Mouse (Mus musculus) liver, embryonic 13.5 days (tissue): ENCODE data around the gene Cyp4f16. TPM values are rescaled to one million over a fixed set of nuclear protein-coding genes. Genes with fewer than 3 reads are reported as not detected.
"Not testable (repeated sequence)": the region's sequence is repeated elsewhere in the genome, so short reads cannot be mapped to it uniquely, and the experiment has no call there.

Source experiments
- ATAC-seq: fragments of 200-750 bp; cut with Nextera tagmentation; 2 replicates; pipeline ENCODE4 v1.8.0; 2017; ENCODE audit warnings: low read depth, mild to moderate bottlenecking, moderate number of reproducible peaks, moderate library complexity
- DNase-seq: peaks from one replicate; pipeline ENCODE4 v3.0.0; 2022
- H3K27ac ChIP-seq: fragments of 300-500 bp; sonication (generic); 2 replicates; pipeline ENCODE4 v1.5.1; 2015; ENCODE audit warnings: moderate library complexity, mild to moderate bottlenecking, inconsistent platforms
- H3K27me3 ChIP-seq: fragments of 300-500 bp; sonication (generic); 2 replicates; pipeline ENCODE4 v1.6.1; 2015; ENCODE audit warnings: mild to moderate bottlenecking, inconsistent platforms
- H3K36me3 ChIP-seq: fragments of 300-500 bp; sonication (generic); 2 replicates; pipeline ENCODE4 v1.6.1; 2015; ENCODE audit warnings: mild to moderate bottlenecking, inconsistent platforms
- H3K4me1 ChIP-seq: fragments of 300-500 bp; sonication (generic); replicated peaks from 2 replicates; pipeline ENCODE4 v1.6.1; 2015; ENCODE audit warnings: inconsistent platforms
- H3K4me2 ChIP-seq: fragments of 300-500 bp; sonication (generic); 2 replicates; pipeline ENCODE4 v1.6.1; 2015; ENCODE audit warnings: inconsistent platforms, mild to moderate bottlenecking, moderate library complexity
- H3K4me3 ChIP-seq: fragments of 300-500 bp; sonication (generic); replicated peaks from 2 replicates; pipeline ENCODE4 v1.5.1; 2015; ENCODE audit warnings: mild to moderate bottlenecking, inconsistent platforms
- H3K9ac ChIP-seq: fragments of 300-500 bp; sonication (generic); 2 replicates; pipeline ENCODE4 v1.6.1; 2015; ENCODE audit warnings: mild to moderate bottlenecking, inconsistent platforms
- H3K9me3 ChIP-seq: fragments of 300-500 bp; sonication (generic); replicated peaks from 2 replicates; pipeline ENCODE4 v1.6.1; 2016; ENCODE audit warnings: inconsistent platforms
- WGBS: fragments of 180-500 bp; shearing (Covaris S2); methylation state at CpG from one replicate; pipeline ENCODE4 v1.1.7; 2015; ENCODE audit not compliant: insufficient replicate concordance; 5-methylcytosine and 5-hydroxymethylcytosine counted together
- polyA plus RNA-seq: library from polyadenylated mRNA; unstranded; fragments of >200 nt; fragmentation: Nextera tagmentation; extraction: Ambion mirVana; gene quantifications from 2 replicates; pipeline ENCODE4 v1.2.1, GENCODE M21; 2015

The Cyp4f16 gene
- polyA plus RNA-seq, 1 experiment from 2014 or later: 4.0 TPM

DNA sequence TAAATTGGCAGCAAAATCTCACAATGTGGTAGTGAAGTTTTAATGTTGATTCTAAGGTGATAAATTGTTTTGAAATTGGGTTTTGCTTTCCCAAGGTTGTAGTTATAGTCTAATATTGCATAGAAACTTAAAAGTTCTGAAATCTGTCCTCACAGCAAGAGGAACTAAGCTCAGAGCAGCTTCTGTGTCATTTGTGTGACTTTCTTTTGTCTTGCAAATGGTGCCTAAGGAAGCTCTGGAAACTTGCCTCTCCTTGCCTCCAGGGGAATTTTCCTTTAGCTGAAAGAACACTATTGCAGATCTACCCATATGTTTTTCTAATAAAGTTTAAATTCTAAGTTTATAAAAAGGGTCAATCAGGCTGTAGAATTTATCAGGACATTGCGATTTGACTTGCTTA lies 16.7 kb downstream of the Cyp4f16 start:
- H3K36me3 ChIP-seq, H3K9me3 ChIP-seq, H3K27ac ChIP-seq, H3K4me2 ChIP-seq, H3K4me1 ChIP-seq, H3K4me3 ChIP-seq, ATAC-seq, DNase-seq, H3K27me3 ChIP-seq, H3K9ac ChIP-seq: not testable (repeated sequence)
- 31% methylated on average over 1 of the region's 1 CpGs for whole genome bisulfite sequencing

DNA sequence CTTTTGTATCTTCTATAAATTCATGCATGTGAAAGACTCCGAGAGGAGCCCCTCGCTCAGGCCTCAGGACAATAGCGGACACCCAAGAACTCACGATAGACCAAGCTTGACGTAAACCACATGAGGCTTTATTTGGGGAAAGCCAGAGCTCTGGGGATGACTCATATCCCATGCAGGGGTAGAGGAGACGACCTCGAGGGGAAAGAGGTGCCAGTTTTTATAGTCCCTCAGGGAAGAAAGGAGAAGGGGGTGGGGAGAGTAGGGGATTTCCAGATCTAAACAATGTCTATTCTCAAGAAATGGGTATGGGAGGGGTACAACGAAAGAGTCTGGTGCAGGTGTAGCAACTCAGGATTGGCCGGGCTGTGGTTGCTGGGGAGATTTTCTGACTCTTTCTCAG lies 18.0 kb downstream of the Cyp4f16 start:
- not testable (repeated sequence) for H3K4me3 ChIP-seq, H3K4me1 ChIP-seq, H3K9ac ChIP-seq, ATAC-seq, H3K27me3 ChIP-seq, H3K27ac ChIP-seq, DNase-seq, H3K36me3 ChIP-seq, H3K4me2 ChIP-seq, H3K9me3 ChIP-seq
- WGBS: 45% methylated on average over 9 of the region's 9 CpGs

DNA sequence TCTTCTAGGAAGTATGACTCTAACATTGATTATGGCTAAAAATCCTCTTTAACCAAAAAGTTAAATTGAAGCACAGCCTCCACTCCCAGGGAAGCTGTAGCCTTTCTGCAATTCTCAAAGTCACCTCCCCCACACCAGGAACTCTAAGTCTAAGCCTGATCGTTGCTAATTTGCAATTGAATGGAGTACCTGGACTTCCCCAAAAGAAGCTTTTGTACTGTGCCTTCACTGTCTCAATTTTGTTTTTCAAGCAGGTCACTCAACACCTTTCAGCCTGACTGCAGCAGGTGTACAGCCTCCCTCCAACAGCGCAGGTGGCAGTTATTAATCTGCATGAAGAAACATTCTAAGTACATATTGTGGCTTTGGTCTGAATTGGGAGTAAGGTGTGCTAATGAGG lies 26.9 kb downstream of the Cyp4f16 start:
- not testable (repeated sequence) for H3K27ac ChIP-seq, H3K4me1 ChIP-seq, DNase-seq, H3K27me3 ChIP-seq, H3K4me3 ChIP-seq, H3K4me2 ChIP-seq, H3K9ac ChIP-seq, H3K36me3 ChIP-seq, ATAC-seq
- peaks cover 11% of the 10 kb centered on the region; the same call in 1 of the 2 replicates for H3K9me3 ChIP-seq
- 68% methylated on average over 2 of the region's 2 CpGs for WGBS

DNA sequence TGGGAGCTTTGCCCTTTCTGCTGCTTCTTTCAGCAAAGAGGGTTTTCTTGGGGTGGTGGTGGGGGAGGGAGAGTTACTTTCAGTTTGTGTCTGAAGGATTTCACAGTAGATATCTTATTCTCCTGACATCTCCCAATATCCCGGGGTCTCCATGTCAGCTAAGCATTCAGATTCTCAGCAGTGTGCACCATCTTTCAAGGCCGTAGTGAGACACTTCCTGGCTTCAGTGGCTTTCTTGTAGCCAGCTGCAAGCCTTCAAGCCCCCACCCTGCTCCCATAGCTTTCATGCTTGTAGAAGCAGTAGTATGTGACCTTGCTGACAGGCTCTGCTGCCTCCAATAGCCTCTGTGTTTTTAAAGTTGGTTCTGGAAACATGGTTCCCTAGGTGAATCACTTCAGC lies 36.9 kb downstream of the Cyp4f16 start:
- not testable (repeated sequence) for ATAC-seq, H3K4me2 ChIP-seq, H3K27ac ChIP-seq, H3K9me3 ChIP-seq, H3K36me3 ChIP-seq, H3K27me3 ChIP-seq, DNase-seq, H3K4me1 ChIP-seq, H3K9ac ChIP-seq, H3K4me3 ChIP-seq
- 60% methylated on average over 2 of the region's 2 CpGs for WGBS

DNA sequence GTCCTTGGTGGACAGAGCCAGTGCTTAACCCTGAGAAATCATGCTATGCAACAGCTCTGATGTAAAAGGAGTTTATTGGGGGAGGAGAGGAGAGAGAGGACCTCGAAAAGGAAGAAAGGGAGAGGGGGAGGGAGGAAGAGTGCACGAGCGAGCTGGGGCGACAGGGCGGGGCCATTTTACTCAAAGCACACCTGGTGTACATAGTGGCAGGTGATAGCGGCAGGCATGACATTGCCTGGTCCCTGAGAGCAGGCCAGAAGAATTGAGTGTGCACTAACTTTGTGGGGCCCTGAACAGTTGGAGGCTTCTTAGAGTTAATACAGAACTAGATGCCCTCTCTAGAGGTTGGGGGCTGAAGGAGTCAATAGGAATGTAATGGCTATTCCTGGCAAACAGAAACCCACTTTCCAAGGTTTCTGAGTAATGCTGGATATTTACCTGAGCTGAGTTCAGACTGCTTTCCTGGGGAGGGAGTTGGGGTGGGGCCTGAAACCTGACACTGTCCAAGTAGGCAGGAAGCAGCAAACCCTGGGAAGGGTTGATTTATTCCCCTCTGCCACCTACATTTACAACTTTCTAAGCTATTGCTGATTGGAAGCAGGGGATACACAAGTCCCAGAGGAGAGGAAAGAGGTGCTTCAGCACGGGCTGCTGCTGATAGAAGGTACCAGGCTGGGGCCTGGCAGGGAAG lies 41.3 kb downstream of the Cyp4f16 start:
- H3K36me3 ChIP-seq: no peaks in the 10 kb centered on the region
- H3K27ac ChIP-seq: no peak overlapping the region
- no peak overlapping the region for H3K9ac ChIP-seq
- no peak overlapping the region for H3K4me2 ChIP-seq
- H3K4me1 ChIP-seq: no peaks in the 10 kb centered on the region
- ATAC-seq: no peak
- H3K27me3 ChIP-seq: no peaks in the 10 kb centered on the region
- no peak for DNase-seq
- no peak overlapping the region for H3K4me3 ChIP-seq
- 54% methylated on average over 7 of the region's 7 CpGs for WGBS
- no peaks in the 10 kb centered on the region for H3K9me3 ChIP-seq

DNA sequence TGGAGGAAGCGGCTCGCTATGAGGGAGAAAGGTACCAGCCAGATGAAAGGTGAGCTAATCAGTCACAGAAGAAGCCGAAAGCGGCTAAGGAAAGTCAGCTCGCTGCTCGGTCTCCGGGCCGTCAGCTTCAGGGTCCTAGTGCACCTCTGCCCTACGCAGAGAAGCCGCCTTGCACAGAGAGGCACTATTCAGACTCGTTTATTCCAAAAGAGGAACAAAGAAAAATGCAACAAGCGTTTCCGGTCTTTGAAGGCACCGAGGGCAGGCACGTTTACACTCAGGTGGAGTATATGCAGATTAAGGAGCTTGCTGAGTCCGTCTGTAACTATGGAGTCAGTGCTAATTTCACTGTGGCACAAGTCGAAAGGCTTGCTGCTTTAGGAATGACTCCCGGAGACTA lies 60.1 kb downstream of the Cyp4f16 start:
- H3K9me3 ChIP-seq: 0 out of 2 replicates have a peak, but pooled peaks cover 5% of the 10 kb centered on the region
- H3K27me3 ChIP-seq: no peaks in the 10 kb centered on the region
- H3K36me3 ChIP-seq: no peaks in the 10 kb centered on the region
- no peak overlapping the region for H3K9ac ChIP-seq
- 78% methylated on average over 18 of the region's 18 CpGs for WGBS
- ATAC-seq (no peak), DNase-seq (no peak)
- H3K4me2 ChIP-seq: no peak overlapping the region
- no peak overlapping the region for H3K27ac ChIP-seq
- no peaks in the 10 kb centered on the region for H3K4me1 ChIP-seq
- H3K4me3 ChIP-seq: no peak overlapping the region

Other genes with a start within 250 kb of the Cyp4f16 start
- 40.5 and 47.9 TPM in 2 replicates for gene Akap8, start 215.3 kb upstream of the Cyp4f16 start, polyA plus RNA-seq
- 35.4 and 36.9 TPM in 2 replicates for gene Akap8l, start 186.0 kb upstream of the Cyp4f16 start, polyA plus RNA-seq
- 5.8 and 6.8 TPM in 2 replicates for gene Wiz, start 147.1 kb upstream of the Cyp4f16 start, polyA plus RNA-seq
- 3.5 and 3.6 TPM in 2 replicates for gene Rasal3, start 133.0 kb upstream of the Cyp4f16 start, polyA plus RNA-seq
- gene Pglyrp2, start 112.4 kb upstream of the Cyp4f16 start, polyA plus RNA-seq: 2.3 and 2.6 TPM in 2 replicates
- gene Cyp4f39, start 83.8 kb upstream of the Cyp4f16 start, polyA plus RNA-seq: 0.46 and 1.0 TPM in 2 replicates
- gene Cyp4f17, start 30.5 kb upstream of the Cyp4f16 start, polyA plus RNA-seq: 0.47 and 0.60 TPM in 2 replicates
- not detected in 2 replicates for gene Cyp4f37, start 84.8 kb downstream of the Cyp4f16 start, polyA plus RNA-seq
- gene Cyp4f40, start 122.3 kb downstream of the Cyp4f16 start, polyA plus RNA-seq: not detected in 2 replicates
- 2.7 and 3.5 TPM in 2 replicates for gene Cyp4f15, start 149.1 kb downstream of the Cyp4f16 start, polyA plus RNA-seq